Mouse (Mus musculus): ENCODE results near the gene Hdac5. TPM values are rescaled to one million over a fixed set of nuclear protein-coding genes. Genes with fewer than 3 reads are reported as not detected.
"Not testable (repeated sequence)": the region's sequence is repeated elsewhere in the genome, so short reads cannot be mapped to it uniquely, and the experiment has no call there.

Hdac5 gene
- total RNA-seq, 2 experiments from 2014 or later, result 59.5 to 65.6 TPM

DNA sequence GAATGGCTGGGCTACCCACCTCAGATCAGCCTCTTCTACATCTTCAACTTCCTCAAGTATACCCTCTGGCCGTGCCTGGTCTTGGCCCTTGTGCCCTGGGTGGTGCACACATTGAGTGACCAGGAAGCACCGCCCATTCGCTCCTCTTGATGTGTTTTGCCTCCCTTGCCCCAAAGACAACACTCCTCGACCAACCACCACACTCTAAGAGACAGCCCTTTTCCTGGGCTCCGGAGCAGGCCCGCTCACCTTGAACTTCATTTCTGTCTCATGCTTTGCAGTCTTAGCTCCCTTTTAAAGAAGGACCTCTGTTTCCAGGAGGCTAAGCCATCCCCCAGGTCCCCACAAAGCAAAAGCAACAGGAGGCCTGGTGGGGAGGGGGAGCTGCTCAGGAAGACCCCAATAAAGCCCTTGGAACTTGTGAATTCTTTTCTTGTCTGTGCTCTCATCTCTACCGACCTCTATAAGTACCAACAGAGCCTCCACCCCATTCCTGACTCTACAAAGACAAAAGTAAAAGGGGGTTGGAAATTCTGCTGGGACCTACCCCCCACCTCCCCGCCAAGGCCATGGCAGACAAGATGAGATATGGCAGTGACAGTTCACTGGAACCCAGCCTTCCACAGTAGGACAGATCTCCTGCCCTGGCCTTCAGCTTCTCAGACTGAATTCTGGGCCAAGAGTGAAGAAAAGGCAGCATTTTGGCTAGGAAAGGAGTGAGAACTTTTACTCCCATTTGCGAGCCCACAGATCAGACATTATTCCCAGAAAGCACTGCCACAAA is 36.1 kb downstream of the Hdac5 start:
- no peak for DNase-seq
- intact Hi-C loops (cut with DNase I; ENCODE audit: low total_unique reads), result loop anchor here (5.0 kb wide), 1 partner anchor 33 kb away; no protein-coding TSS in a partner anchor

DNA sequence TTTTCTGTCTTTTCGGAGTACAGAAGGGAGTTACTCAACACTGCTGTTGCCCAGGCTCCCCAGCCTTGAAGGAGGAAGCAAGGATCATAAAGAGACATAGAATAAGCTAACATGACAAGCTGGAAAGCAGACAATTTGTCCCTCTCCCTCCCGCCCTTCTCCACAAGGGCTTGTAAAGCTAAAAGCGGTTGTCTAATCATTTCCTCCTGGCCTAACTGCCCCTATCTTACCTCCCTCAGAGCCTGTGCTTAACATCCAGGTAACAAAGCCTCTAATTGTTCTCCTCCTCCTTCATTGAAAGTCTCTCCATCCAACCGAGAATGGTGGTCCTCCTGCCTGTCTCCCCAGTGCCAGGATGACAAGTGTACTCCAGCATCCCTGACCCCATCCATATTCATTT is 39.1 kb downstream of the Hdac5 start:
- DNase-seq, result no peak
- intact Hi-C loops (cut with DNase I; ENCODE audit: low total_unique reads), result loop anchor here (5.0 kb wide), 1 partner anchor 36 kb away; no protein-coding TSS in a partner anchor

DNA sequence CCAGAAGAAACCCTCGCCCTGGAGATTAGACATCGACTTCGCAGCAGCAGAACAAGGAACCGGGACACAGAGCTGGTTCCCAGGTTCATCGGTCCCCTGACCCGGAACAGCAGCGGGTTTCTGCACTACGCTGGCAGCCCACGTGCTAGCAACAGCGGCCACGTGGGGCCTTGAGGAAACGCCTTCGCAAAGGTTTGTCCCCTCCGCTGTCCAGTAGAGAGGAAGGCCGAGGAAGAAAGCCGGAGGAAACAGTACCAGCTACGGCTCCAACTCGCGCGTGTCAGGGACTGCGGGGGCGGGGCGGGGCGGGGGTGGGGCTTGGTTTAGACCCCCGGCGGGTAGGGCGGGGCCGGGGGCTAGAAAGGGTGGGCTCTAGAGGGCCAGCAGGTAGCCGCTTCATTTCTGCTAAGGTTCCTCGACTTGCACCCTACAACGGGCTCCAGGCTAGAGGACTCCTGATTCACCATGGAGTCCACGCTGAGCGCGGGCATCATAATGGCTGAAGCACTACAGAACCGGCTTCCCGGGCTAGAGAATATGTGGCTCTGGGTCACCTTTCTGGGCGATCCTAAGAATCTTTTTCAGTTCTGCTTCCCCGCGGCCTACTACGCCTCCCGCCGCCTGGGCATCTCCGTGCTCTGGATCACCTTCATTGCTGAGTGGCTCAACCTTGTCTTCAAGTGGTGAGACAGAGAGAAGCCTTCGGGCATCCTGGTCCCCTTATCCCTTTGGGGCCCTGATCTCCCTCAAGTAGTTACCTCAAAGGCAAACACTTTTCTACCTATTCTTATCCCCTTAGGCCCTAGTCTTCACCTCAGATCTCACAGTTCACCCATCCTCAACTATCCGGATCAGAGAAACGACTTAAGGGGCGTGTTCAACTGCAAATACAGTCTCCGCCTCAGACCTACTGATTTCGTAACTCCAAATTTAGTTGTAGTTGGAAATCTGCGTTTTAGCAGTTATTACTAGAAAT is 40.2 kb downstream of the Hdac5 start, which contains the start of gene G6pc3:
Gene G6pc3, plus strand, starts transcription at position 160 of the 976 bp plus-strand sequence.
- DNase-seq, result peak; percentile 90
- intact Hi-C loops (cut with DNase I; ENCODE audit: low total_unique reads), result loop anchor here (5.0 kb wide), 1 partner anchor 38 kb away; no protein-coding TSS in a partner anchor

DNA sequence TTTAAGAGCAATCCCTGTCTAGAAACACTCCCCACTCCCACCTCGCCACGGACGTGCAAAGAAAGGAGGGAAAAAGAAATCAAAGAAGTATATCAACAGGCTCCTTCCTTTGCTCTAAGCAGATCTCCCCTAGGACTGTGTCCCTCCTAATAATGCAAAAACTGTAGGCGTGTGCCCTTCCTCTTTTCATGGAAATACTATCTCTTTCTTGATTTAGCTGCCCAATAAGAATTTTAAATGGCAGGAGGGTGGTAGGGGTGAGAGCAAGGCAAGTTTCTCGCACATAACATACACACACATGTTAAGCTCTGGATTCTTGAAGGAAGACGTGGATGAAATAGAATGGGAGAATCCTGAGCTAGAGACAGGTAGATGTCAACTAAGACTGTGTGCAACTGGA is 41.0 kb downstream of the Hdac5 start:
- intact Hi-C loops (cut with DNase I; ENCODE audit: low total_unique reads), result no loop called here
- no peak for DNase-seq

DNA sequence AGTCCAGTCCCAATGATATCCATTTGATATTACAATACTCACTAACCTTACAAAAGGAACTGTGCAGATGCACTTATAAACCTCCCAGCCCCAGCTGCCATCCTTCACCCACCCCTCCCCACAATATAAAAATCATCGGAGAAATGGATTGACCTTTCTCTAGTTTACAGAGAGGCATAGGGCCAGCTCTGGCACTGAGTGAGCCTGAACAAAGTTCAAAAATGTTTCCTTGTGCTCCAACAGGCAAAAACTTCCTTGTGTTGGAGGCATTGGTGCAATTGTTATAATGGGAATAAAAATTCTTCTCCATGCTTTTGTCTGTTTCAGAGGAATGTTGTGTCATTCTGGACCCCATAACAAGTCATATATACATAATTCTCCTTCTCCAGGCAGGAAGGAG is 43.7 kb downstream of the Hdac5 start:
- DNase-seq, result no peak
- intact Hi-C loops (cut with DNase I; ENCODE audit: low total_unique reads), result no loop called here

DNA sequence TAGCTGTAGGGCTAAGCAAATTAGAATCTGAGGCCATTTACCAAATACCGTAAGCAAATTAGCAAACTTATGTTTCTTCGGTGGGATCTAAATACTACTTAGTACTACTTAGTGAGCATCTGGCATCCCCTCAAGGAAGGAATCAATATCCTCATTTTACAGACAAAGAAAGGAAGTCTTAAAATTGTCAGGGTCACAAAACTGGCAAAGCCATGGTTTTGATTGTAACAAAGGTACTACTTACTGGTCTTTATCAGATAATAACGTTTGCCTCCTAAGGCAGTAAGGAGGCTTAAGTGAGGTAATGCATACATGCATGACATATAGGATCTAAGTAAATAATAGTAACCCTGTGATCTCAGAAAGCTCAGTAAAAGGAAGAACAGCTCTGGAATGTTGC is 44.3 kb downstream of the Hdac5 start:
- no peak for DNase-seq
- intact Hi-C loops (cut with DNase I; ENCODE audit: low total_unique reads), result no loop called here

DNA sequence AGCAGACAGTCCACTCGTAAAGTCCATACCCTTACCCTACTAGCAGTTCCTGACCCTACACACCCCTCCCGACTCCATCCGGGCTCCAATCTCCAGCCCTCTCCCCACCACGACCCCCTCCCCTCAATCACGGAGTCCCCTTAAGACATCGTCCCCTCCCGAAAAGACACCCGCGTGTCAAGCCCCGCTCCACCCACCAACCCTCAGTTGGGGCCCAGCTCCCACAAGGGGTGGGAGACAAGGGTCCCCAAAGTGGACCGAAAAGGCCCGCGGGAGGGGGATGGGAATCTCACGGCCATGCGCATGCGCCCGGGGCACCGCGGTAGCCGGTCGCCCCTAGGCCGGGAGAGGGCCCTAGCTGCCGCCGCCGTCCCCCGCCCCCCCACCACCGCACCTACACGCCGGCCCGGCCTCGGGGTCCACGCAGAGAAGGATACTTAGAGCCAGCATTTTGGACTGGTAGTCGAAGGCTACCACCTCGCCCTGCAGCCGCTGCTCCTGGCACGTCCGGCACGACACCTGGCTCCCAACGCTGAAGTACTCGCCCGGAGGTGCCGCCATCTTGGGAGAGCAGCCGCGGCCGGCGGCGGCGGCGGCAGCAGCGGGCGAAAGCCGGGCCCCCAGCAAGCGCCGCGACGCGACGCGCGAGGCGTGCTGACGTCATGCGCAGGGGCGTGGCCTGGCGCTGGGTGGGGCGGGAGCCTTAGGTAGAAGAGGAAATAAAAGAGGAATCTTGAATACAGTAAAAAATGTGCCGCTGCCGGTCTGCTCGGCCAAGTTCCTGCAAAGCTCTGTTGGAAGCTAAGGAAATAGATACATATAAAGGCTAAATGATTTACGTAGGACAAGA is 45.1 kb downstream of the Hdac5 start, which contains the start of gene Lsm12:
Gene Lsm12, minus strand, starts transcription at position 651 of the 850 bp plus-strand sequence.
- intact Hi-C loops (cut with DNase I; ENCODE audit: low total_unique reads), result no loop called here
- DNase-seq, result peak; percentile 97

DNA sequence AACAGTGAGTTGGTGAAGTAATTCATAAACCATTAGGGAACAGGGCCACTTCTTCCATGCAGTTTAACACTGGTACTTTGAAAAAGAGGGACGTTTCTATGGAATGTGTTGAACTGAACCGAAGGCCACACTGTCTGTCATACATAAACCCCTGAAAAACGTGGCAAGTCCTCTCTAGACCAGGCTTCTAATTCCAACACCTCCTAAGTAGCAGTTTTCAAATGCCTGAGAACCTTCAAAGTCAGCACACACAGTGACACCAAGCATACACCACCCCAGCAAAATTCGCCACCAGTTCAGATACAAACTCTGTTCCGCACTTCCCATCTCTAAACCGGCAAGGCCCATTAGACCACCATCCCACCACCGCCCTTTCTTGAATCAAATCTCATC is 45.7 kb downstream of the Hdac5 start:
- no peak for DNase-seq
- intact Hi-C loops (cut with DNase I; ENCODE audit: low total_unique reads), result no loop called here

DNA sequence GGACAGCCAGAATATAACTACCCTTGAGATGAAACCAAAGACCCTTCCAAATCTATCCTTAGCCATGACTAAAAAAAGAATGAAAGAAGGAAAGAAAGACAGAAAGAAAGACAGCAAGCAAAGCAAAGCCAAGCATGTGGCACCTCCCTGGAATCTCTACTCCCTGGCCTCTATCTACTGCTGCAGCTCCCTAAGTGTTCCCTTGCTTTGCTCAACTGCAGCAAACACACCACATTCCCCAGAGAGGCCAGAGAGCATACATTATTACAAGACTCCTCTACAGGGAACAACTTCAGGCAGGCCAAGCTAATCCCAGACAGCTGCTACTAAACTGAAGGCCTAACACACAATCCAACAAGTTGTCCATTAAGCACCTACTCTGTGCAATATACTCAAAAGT is 50.1 kb downstream of the Hdac5 start:
- intact Hi-C loops (cut with DNase I; ENCODE audit: low total_unique reads), result no loop called here
- no peak for DNase-seq

DNA sequence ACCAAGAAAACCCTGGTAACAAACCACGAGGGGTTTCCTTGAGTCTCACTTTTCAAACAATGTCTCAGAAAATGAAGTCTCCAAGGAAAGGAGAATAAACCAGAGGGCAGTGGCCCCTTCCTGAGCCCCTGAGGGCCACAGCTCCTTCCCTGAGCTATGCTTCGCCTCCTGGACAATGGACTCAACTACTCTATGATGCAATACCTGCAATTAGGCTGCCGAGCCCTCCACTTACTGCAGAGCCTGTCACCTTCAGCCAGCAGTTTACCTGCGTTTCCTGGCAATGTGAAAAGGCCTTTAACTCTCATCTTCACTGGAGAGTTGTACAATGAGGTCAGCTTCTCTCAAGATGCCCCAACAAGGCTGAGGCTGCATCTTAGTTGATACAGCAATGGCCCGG is 61.3 kb downstream of the Hdac5 start:
- intact Hi-C loops (cut with DNase I; ENCODE audit: low total_unique reads), result no loop called here
- DNase-seq, result no peak

DNA sequence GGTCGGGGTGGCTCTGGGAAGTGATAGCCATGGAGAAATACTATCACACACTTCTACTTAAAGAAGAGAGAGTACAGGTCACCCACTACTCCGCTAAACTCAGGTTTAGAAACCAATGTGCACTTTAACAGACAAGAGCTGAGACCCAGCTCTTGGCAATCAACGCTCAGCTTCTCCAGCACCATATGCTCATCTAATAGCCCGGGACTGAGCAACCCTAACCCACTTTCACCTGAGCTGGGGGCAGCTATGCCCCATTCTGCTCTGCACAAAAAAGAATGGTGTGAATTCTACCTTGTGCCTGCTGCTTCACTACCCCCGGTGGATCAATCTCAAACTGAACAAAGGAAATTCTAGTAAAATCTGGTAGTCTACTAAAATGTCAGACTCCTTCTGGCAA is 62.4 kb downstream of the Hdac5 start:
- DNase-seq, result no peak
- intact Hi-C loops (cut with DNase I; ENCODE audit: low total_unique reads), result no loop called here

DNA sequence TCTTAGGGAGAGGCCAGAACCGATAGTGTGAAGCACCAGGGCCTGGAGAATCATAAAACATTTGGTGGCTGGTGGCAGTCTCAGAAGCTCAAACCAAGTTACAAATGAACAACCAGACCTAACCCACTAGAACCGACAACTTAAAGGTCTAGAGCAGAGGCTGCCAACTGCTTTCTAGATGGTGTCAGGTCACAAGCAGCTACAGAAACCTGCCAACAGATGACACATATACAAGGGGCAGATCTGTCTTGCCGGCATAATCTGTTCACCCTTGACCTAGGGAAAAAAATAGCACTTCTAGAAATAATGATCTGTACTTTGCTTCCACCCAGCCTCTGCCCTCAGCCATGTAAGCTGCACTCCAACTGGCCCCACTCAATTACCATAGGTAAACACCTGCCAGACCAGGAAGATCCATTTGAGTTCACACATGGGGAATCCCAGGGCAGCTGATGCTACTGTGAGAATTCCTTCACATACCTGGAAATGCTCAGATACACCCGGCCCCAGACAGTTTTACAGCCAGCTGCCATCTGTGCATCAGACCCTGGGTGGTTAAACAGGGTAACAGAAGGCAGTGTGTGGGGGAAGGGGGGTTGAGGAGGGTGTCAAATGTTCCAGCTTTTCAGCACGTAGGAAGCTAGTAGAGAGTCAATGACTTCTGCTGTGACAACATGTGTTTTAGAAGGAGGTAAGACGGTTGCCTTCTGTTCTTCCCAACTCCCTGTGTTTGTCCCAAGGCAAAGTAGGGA is 63.8 kb downstream of the Hdac5 start:
- DNase-seq, result no peak
- intact Hi-C loops (cut with DNase I; ENCODE audit: low total_unique reads), result no loop called here

DNA sequence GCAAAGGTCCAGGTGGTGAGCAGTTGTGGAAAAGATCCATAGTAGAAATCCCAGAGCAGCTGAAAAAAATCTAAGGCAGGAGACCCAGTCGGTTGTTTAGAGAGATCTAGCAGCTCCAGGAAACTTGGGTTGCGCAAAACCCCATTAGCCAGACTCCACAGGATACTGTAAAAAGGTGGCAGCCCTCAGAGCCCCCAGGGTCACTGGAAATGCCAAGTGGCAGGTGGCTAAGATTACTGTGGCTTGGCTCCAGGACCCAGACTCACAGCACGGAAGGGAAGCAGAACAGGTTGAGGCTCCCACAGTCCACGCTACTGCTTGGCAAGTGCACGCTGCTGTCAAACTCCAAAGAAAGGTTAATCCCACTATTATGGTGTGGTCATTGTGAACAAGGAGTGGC is 70.2 kb downstream of the Hdac5 start:
- intact Hi-C loops (cut with DNase I; ENCODE audit: low total_unique reads), result no loop called here
- DNase-seq, result no peak

DNA sequence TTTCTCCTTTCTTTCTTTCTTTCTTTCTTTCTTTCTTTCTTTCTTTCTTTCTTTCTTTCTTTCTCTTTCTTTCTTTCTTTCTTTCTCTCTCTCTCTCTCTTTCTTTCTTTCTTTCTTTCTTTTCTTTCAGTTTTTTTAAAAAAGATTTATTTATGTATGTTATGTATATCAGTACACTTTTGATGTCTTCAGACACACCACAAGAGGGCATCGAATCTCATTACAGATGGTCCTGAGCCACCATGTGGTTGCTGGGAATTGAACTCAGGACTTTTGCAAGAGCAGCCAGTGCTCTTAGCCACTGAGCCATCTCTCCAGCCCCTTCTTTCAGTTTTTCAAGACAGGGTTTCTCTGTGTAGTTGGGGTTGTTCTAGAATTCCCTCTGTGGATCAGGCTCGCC is 71.9 kb downstream of the Hdac5 start:
- intact Hi-C loops (cut with DNase I; ENCODE audit: low total_unique reads), result not testable (repeated sequence)

DNA sequence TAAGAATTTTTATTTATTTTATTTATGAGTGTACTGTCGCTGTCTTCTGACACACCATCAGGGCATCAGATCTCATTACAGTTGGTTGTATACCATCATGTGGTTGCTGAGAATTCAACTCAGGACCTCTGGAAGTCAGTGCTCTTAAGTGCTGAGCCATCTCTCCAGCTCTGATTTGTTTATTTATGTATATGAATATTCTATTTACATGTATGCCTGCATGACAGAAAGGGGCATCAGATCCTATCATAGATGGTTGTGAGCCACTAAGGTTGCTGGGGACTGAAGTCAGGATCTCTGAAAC is 73.2 kb downstream of the Hdac5 start:
- no peak for DNase-seq
- intact Hi-C loops (cut with DNase I; ENCODE audit: low total_unique reads), result no loop called here

More for the DNA sequence above, 71.9 kb downstream of the Hdac5 start:
- not testable (repeated sequence) for DNase-seq

DNA sequence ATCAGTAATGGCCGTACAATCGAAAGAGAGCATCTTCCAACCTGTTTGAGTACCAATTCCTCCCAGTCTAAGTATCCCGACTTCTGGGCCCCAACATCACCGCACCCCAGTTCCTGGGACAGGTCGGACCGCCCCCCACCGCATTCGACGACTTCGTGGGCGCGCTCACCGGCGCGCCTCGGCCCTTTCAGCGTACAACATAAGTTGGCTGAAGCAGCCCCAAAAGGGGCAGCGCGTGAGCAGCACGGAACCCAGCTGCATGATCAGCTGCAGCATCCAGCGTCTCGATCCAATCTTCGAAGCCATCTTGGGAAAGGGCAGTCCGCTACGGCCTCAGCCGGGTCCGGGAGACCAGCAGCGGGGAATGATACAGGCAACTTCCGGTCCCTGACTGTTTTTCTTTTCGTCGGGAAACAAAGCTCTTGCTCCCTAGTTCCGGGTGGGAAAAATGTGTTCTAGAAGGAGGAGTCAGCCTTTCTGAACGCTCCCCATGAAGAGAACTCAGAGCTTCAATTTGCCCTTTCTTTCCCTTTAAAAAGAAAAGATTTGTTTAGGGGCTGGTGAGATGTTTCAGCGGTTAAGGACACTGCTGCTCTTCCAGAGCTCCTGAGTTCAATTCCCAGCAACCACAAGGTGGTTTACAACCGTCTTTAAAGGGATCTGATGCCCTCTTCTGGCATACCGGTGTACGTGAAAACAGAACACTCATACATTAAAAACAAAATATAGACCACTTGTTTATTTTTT is 73.8 kb downstream of the Hdac5 start, which contains the start of gene Tmem101:
Gene Tmem101, minus strand, starts transcription at position 366 of the 747 bp plus-strand sequence.
- intact Hi-C loops (cut with DNase I; ENCODE audit: low total_unique reads), result no loop called here
- peak; percentile 91 for DNase-seq

DNA sequence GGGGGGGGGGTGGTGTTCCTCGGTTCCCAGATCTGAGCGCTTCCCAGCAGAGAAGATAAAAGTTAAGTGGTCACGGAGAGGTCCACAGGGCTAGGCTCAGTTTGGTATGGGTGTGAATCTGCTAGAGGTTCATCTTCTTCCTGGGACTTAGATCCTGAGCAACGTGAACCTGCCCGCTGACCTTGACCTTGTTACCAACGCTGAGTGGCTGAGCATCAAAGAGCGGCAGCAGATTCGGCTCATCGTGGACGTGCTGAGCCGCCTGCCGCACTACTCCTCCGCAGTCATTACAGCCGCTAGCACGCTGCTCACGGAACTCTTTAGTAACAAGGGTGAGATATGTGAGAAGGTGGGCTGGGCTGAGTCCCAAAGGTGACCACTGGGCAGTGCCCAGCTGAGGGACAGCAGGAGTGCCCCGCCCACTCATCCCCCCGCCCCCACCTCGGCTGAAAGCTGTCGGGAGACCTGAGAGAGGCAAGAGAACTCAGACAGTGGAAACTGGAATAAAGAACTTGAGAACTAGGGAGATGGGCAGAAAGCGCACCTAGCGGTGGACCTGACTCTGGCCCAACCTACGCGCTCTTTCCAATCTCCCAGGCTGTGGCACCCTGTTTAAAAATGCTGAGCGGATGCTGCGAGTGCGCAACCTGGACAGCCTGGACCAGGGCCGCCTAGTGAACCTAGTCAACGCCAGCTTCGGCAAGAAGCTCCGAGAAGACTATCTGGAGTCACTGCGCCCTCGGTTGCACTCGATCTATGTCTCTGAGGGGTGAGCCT is 82.6 kb downstream of the Hdac5 start:
- intact Hi-C loops (cut with DNase I; ENCODE audit: low total_unique reads), result no loop called here

More for the DNA sequence above, 82.6 kb downstream of the Hdac5 start:
- no peak for DNase-seq

Data from gastrocnemius, postnatal 14 days (tissue).